Mouse (Mus musculus) cerebellum, adult 2 months (tissue): Measurements from ENCODE around the gene Map4k3.

Experiments used
- CTCF ChIP-seq: fragments of 200-500 bp; IDR thresholded peaks from 2 replicates; pipeline ENCODE4 v1.5.1; 2011; ENCODE audit warnings: low read depth, mild to moderate bottlenecking, control low read depth, low read length, moderate library complexity, borderline replicate concordance; ENCODE audit not compliant: insufficient read depth
- POLR2A ChIP-seq: fragments of 200-500 bp; IDR thresholded peaks from 2 replicates; pipeline ENCODE4 v1.6.1; 2011; ENCODE audit warnings: low read length, control low read depth, borderline replicate concordance; ENCODE audit not compliant: insufficient read depth

DNA sequence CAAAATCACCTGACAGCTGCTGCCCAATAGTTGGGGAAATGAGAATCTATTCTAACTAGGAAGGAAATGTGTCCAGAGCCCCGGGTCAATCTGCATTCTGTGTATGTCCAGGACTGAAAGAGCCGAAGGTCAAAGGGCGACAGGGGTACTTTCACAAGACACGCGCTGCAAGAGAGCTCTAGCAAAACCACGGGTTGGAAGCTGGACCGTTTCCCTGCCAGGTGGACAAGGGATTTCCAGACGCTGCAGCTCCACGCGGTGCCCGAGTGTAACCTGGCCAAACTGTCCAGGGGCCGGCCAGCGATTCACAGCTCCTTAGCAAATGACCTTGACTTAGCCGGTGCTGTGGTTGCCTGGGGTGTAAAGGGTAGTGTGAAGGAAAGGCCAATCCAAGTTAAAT, 169.7 kb downstream of the Map4k3 start:
- TF ChIP-seq CTCF (peak; percentile 10; the same call in 1 of the 2 replicates), POLR2A (no peak)
